Mouse (Mus musculus) thymus, adult 2 months (tissue): ENCODE data around the gene Vamp4. TPM values are rescaled to one million over a fixed set of nuclear protein-coding genes. Genes with fewer than 3 reads are reported as not detected.

Experiments
- DNase-seq: peaks from one replicate; pipeline ENCODE4 v3.0.0; 2021
- H3K27ac ChIP-seq: fragments of 200-500 bp; 2 replicates; pipeline ENCODE4 v1.5.1; 2012; ENCODE audit warnings: low read length, control low read depth; ENCODE audit not compliant: control insufficient read depth, insufficient read depth
- H3K27me3 ChIP-seq: fragments of 200-500 bp; 2 replicates; pipeline ENCODE4 v1.6.1; 2012; ENCODE audit warnings: mild to moderate bottlenecking, low read length, moderate library complexity, mixed read lengths; ENCODE audit not compliant: control insufficient read depth, insufficient read depth
- H3K36me3 ChIP-seq: fragments of 200-500 bp; 2 replicates; pipeline ENCODE4 v1.6.1; 2012; ENCODE audit warnings: mild to moderate bottlenecking, low read length, moderate library complexity; ENCODE audit not compliant: control insufficient read depth, insufficient read depth
- H3K4me1 ChIP-seq: fragments of 200-500 bp; replicated peaks from 2 replicates; pipeline ENCODE4 v1.6.1; 2012; ENCODE audit warnings: low read length; ENCODE audit not compliant: control insufficient read depth, insufficient read depth
- H3K4me3 ChIP-seq: fragments of 200-500 bp; 2 replicates; pipeline ENCODE4 v1.5.1; 2012; ENCODE audit warnings: mild to moderate bottlenecking, low read length, control low read depth, moderate library complexity; ENCODE audit not compliant: control insufficient read depth, insufficient read depth
- CTCF ChIP-seq: fragments of 200-500 bp; IDR thresholded peaks from 2 replicates; pipeline ENCODE4 v1.5.1; 2012; ENCODE audit warnings: mild to moderate bottlenecking, control low read depth, low read length, moderate library complexity, borderline replicate concordance; ENCODE audit not compliant: control insufficient read depth, poor library complexity, insufficient read depth; ENCODE audit errors: extremely low read depth
- POLR2A ChIP-seq: fragments of 200-500 bp; IDR thresholded peaks from 2 replicates; pipeline ENCODE4 v1.6.1; 2012; ENCODE audit warnings: mild to moderate bottlenecking, low read length, control low read depth, moderate library complexity; ENCODE audit not compliant: control insufficient read depth, poor library complexity, insufficient read depth; ENCODE audit errors: extremely low read depth
- WGBS: fragments of 180-500 bp; shearing (Covaris S2); methylation state at CpG from one replicate; pipeline ENCODE4 v1.1.7; 2018; 5-methylcytosine and 5-hydroxymethylcytosine counted together
- polyA plus RNA-seq: library from polyadenylated mRNA; depleted of rRNA; stranded (reverse); fragments of >200 nt; gene quantifications from 2 replicates; pipeline ENCODE4 v1.2.3, GENCODE M21; 2012

The Vamp4 gene
- polyA plus RNA-seq, 1 experiment: 21.4 TPM

- Histone ChIP-seq H3K36me3 (no peaks in the 10 kb centered on the region), H3K4me1 (no peaks in the 10 kb centered on the region), H3K27ac (no peak overlapping the region), H3K4me3 (no peak overlapping the region), H3K27me3 (no peaks in the 10 kb centered on the region)
- WGBS: 90% methylated on average over 3 of the region's 3 CpGs
- TF ChIP-seq CTCF (no peak), POLR2A (no peak)
- DNase-seq: no peak
These were observed 66.2 kb downstream of the Vamp4 start for GRCm38 (mm10) chr1:162636516-162636915.

GRCm38 (mm10) chr1:162638535-162638934 is 68.2 kb downstream of the Vamp4 start:
- no peak overlapping the region for H3K27ac ChIP-seq
- no peaks in the 10 kb centered on the region for H3K4me1 ChIP-seq
- no peak for DNase-seq
- WGBS: 94% methylated on average over 4 of the region's 4 CpGs
- no peak overlapping the region for H3K4me3 ChIP-seq
- no peaks in the 10 kb centered on the region for H3K27me3 ChIP-seq
- no peaks in the 10 kb centered on the region for H3K36me3 ChIP-seq
- no peak for TF ChIP-seq POLR2A
- no peak for TF ChIP-seq CTCF

GRCm38 (mm10) chr1:162639051-162639750 is 68.9 kb downstream of the Vamp4 start, which contains the start of gene Myoc:
Myoc (plus strand) TSS chr1:162639155.
- Histone ChIP-seq H3K4me3 (no peak within 1 kb of the TSS), H3K27ac (no peak within 1 kb of the TSS), H3K36me3 (no peaks in the 10 kb centered on the region), H3K4me1 (no peaks in the 10 kb centered on the region), H3K27me3 (no peaks in the 10 kb centered on the region)
- no peak for TF ChIP-seq POLR2A
- TF ChIP-seq CTCF: no peak
- DNase-seq: no peak
- WGBS: 92% methylated on average over 10 of the region's 10 CpGs

- H3K27ac ChIP-seq: no peak overlapping the region
- no peaks in the 10 kb centered on the region for H3K4me1 ChIP-seq
- no peaks in the 10 kb centered on the region for H3K36me3 ChIP-seq
- 92% methylated on average over 1 of the region's 1 CpGs for WGBS
- no peak overlapping the region for H3K4me3 ChIP-seq
- TF ChIP-seq CTCF: no peak
- DNase-seq: no peak
- H3K27me3 ChIP-seq: no peaks in the 10 kb centered on the region
These were observed 69.5 kb downstream of the Vamp4 start for GRCm38 (mm10) chr1:162639861-162640260.

GRCm38 (mm10) chr1:162642591-162642990 is 72.3 kb downstream of the Vamp4 start:
- DNase-seq: no peak
- 97% methylated on average over 3 of the region's 3 CpGs for WGBS
- no peaks in the 10 kb centered on the region for H3K27me3 ChIP-seq
- H3K4me1 ChIP-seq: no peaks in the 10 kb centered on the region
- TF ChIP-seq POLR2A: no peak
- no peak for TF ChIP-seq CTCF
- no peak overlapping the region for H3K4me3 ChIP-seq
- H3K27ac ChIP-seq: no peak overlapping the region
- H3K36me3 ChIP-seq: no peaks in the 10 kb centered on the region

GRCm38 (mm10) chr1:162643752-162644151 is 73.4 kb downstream of the Vamp4 start:
- Histone ChIP-seq H3K27me3 (no peaks in the 10 kb centered on the region), H3K4me1 (no peaks in the 10 kb centered on the region), H3K36me3 (no peaks in the 10 kb centered on the region), H3K4me3 (no peak overlapping the region), H3K27ac (no peak overlapping the region)
- WGBS: 64% methylated on average over 4 of the region's 4 CpGs
- no peak for TF ChIP-seq CTCF
- TF ChIP-seq POLR2A: no peak
- DNase-seq: no peak
